Mouse (Mus musculus): Measurements from ENCODE around the gene Dazap2.

GRCm38 (mm10) chr15:100598883-100599275, 16.3 kb upstream of the Dazap2 start:
- TF ChIP-seq CTCF (IDR thresholded peaks at IDR 0.05) = no peak
- peak; percentile 50; the same call in 1 of the 2 replicates for TF ChIP-seq POLR2A (IDR thresholded peaks at IDR 0.05; ENCODE audit: insufficient read depth, low read depth, low read length)
- no peak for TF ChIP-seq EP300 (IDR thresholded peaks at IDR 0.05; ENCODE audit: insufficient read depth, low read depth, low read length)
